Mouse (Mus musculus): Measurements from ENCODE around the gene Armc9.

DNA sequence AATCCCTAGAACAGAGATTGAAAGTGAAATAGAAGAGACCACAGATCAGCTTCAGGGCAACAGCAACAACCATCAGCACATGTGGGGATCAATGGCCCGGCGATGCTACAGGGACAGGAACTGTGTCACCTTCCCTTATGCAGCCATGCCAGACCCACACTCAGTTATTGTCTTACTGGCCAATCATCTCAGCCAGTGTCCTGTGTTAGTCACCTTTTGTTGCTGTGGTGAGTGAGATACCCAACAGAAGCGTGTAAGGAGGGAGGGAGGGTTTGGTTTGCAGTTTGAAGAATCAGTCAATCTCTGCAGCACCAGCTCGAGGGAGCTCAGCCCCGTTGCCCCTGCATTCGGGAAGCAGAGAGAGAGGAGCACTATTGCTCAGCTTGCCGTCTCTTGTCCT is 56.1 kb downstream of the Armc9 start:
- no peak for TF ChIP-seq ETS1 (IDR thresholded peaks at IDR 0.05; ENCODE audit: low read depth, low read length)
- no peak for TF ChIP-seq CTCF (IDR thresholded peaks at IDR 0.05 in 2 of 3, conservative IDR thresholded peaks at IDR 0.05 in 1 of 3; ENCODE audit: control insufficient read depth in 1 of 3, insufficient read depth in 1 of 3, low read depth in 2 of 3, low read length in 3 of 3, poor library complexity in 1 of 3, severe bottlenecking in 1 of 3)
- no peak for TF ChIP-seq EP300 (IDR thresholded peaks at IDR 0.05; ENCODE audit: low read depth in 1 of 2, low read length in 2 of 2)
